Mouse (Mus musculus) MEL (cell line): Measurements from ENCODE around the gene Cenps. TPM values are rescaled to one million over a fixed set of nuclear protein-coding genes. Genes with fewer than 3 reads are reported as not detected.

ENCODE experiments used
- DNase-seq: peaks from one replicate; pipeline ENCODE4 v3.0.0; 2011; ENCODE audit warnings: low read depth, low spot score
- H3K27ac ChIP-seq: 2 replicates; pipeline ENCODE4 v1.5.1; 2012; ENCODE audit warnings: low read depth, mild to moderate bottlenecking, control low read depth, low read length, moderate library complexity; ENCODE audit not compliant: control insufficient read depth
- H3K27me3 ChIP-seq, 2 experiments: fragments of 150-350 bp in 1 of 2; sonication (generic) in 1 of 2; 2 replicates each; pipeline ENCODE4 v1.6.1; 2012; ENCODE audit warnings: low read length in 2 of 2, mild to moderate bottlenecking in 2 of 2, improper control_type of control experiment in 1 of 2, moderate library complexity in 1 of 2; ENCODE audit not compliant: insufficient read depth in 2 of 2, control insufficient read depth in 1 of 2
- H3K36me3 ChIP-seq, 2 experiments: 2 replicates each; pipeline ENCODE4 v1.6.1; 2012 to 2014; ENCODE audit warnings: low read length in 2 of 2, improper control_type of control experiment in 1 of 2, inconsistent platforms in 1 of 2, mild to moderate bottlenecking in 1 of 2; ENCODE audit not compliant: insufficient read depth in 2 of 2, control insufficient read depth in 1 of 2
- H3K4me1 ChIP-seq, 2 experiments: fragments of 150-350 bp in 1 of 2; sonication (generic) in 1 of 2; 2 replicates each; pipeline ENCODE4 v1.6.1; 2012; ENCODE audit warnings: low read length in 2 of 2, improper control_type of control experiment in 1 of 2, mild to moderate bottlenecking in 1 of 2; ENCODE audit not compliant: insufficient read depth in 2 of 2, control insufficient read depth in 1 of 2
- H3K4me3 ChIP-seq, 2 experiments: fragments of 150-350 bp in 1 of 2; sonication (generic) in 1 of 2; 2 replicates each; pipeline ENCODE4 v1.5.1; 2012; ENCODE audit warnings: low read depth in 2 of 2, low read length in 2 of 2, mild to moderate bottlenecking in 2 of 2, moderate library complexity in 2 of 2, control low read depth in 1 of 2, improper control_type of control experiment in 1 of 2; ENCODE audit not compliant: control insufficient read depth in 1 of 2, insufficient read depth in 1 of 2
- H3K79me2 ChIP-seq: 2 replicates; pipeline ENCODE4 v1.6.1; 2012; ENCODE audit warnings: mild to moderate bottlenecking, low read length, moderate library complexity; ENCODE audit not compliant: control insufficient read depth, poor library complexity, insufficient read depth
- H3K9ac ChIP-seq: 2 replicates; pipeline ENCODE4 v1.6.1; 2012; ENCODE audit warnings: low read depth, mild to moderate bottlenecking, control low read depth, low read length, moderate library complexity; ENCODE audit not compliant: control insufficient read depth, poor library complexity, severe bottlenecking
- H3K9me3 ChIP-seq: fragments of 150-350 bp; sonication (generic); replicated peaks from 2 replicates; pipeline ENCODE4 v1.6.1; 2012; ENCODE audit warnings: mild to moderate bottlenecking, low read length, improper control_type of control experiment, moderate library complexity; ENCODE audit not compliant: insufficient read depth
- CHD1 ChIP-seq: IDR thresholded peaks from 2 replicates; pipeline ENCODE4 v1.6.1; 2012; ENCODE audit warnings: low read depth, mild to moderate bottlenecking, inconsistent platforms, low read length, improper control_type of control experiment
- CHD2 ChIP-seq: IDR thresholded peaks from 2 replicates; pipeline ENCODE4 v1.6.1; 2011; ENCODE audit warnings: low read length, improper control_type of control experiment
- CTCF ChIP-seq, 3 experiments: IDR thresholded peaks in 2 of 3; conservative IDR thresholded peaks in 1 of 3; 2 replicates each; pipeline ENCODE4 v1.5.1; 2011 to 2012; ENCODE audit warnings: low read length in 3 of 3, low read depth in 2 of 3, mild to moderate bottlenecking in 2 of 3, improper control_type of control experiment in 1 of 3, inconsistent platforms in 1 of 3, mixed read lengths in 1 of 3, moderate library complexity in 1 of 3; ENCODE audit not compliant: control insufficient read depth in 1 of 3, insufficient read depth in 1 of 3, poor library complexity in 1 of 3, severe bottlenecking in 1 of 3
- EP300 ChIP-seq, 2 experiments: IDR thresholded peaks; 2 replicates each; pipeline ENCODE4 v1.6.1; 2011; ENCODE audit warnings: improper control_type of control experiment in 2 of 2, low read length in 2 of 2, low read depth in 1 of 2, mild to moderate bottlenecking in 1 of 2
- GATA1 ChIP-seq: IDR thresholded peaks from 2 replicates; pipeline ENCODE4 v1.6.1; 2011; ENCODE audit warnings: low read depth, low read length, improper control_type of control experiment
- JUND ChIP-seq: IDR thresholded peaks from 2 replicates; pipeline ENCODE4 v1.6.1; 2011; ENCODE audit warnings: low read depth, mild to moderate bottlenecking, improper control_type of control experiment, low read length
- KAT2A ChIP-seq: conservative IDR thresholded peaks from 2 replicates; pipeline ENCODE4 v1.6.1; 2012; ENCODE audit warnings: low read depth, low read length, improper control_type of control experiment, inconsistent platforms
- MAFK ChIP-seq: IDR thresholded peaks from 2 replicates; pipeline ENCODE4 v1.6.1; 2011; ENCODE audit warnings: low read depth, mild to moderate bottlenecking, low read length, improper control_type of control experiment, borderline replicate concordance
- MAX ChIP-seq: IDR thresholded peaks from 2 replicates; pipeline ENCODE4 v1.6.1; 2011; ENCODE audit warnings: low read length, improper control_type of control experiment
- MEF2A ChIP-seq: IDR thresholded peaks from 2 replicates; pipeline ENCODE4 v1.6.1; 2014; ENCODE audit warnings: low read depth, mild to moderate bottlenecking, inconsistent platforms, low read length, improper control_type of control experiment; ENCODE audit not compliant: poor library complexity, insufficient replicate concordance, severe bottlenecking; ENCODE audit errors: extremely low read depth
- MXI1 ChIP-seq: IDR thresholded peaks from 2 replicates; pipeline ENCODE4 v1.6.1; 2011; ENCODE audit warnings: mild to moderate bottlenecking, low read depth, low read length, improper control_type of control experiment
- NELFE ChIP-seq: IDR thresholded peaks from 2 replicates; pipeline ENCODE4 v1.6.1; 2011; ENCODE audit warnings: low read depth, low read length, improper control_type of control experiment
- POLR2A ChIP-seq, 2 experiments: IDR thresholded peaks; 2 replicates each; pipeline ENCODE4 v1.6.1; 2011 to 2012; ENCODE audit warnings: low read length in 2 of 2, mild to moderate bottlenecking in 2 of 2, control low read depth in 1 of 2, improper control_type of control experiment in 1 of 2, low read depth in 1 of 2, moderate library complexity in 1 of 2; ENCODE audit not compliant: control insufficient read depth in 1 of 2, insufficient read depth in 1 of 2, poor library complexity in 1 of 2
- POLR2AphosphoS2 ChIP-seq: IDR thresholded peaks from 2 replicates; pipeline ENCODE4 v1.6.1; 2011; ENCODE audit warnings: low read length, improper control_type of control experiment
- POLR2AphosphoS5 ChIP-seq: IDR thresholded peaks from 2 replicates; pipeline ENCODE4 v1.6.1; 2012; ENCODE audit warnings: low read depth, borderline replicate concordance, mild to moderate bottlenecking, inconsistent platforms, low read length, moderate library complexity, mixed read lengths
- RAD21 ChIP-seq: IDR thresholded peaks from 2 replicates; pipeline ENCODE4 v1.6.1; 2011; ENCODE audit warnings: mild to moderate bottlenecking, low read depth, low read length, improper control_type of control experiment
- TAL1 ChIP-seq: IDR thresholded peaks from 2 replicates; pipeline ENCODE4 v1.6.1; 2012; ENCODE audit warnings: mild to moderate bottlenecking, inconsistent platforms, low read length, moderate library complexity, mixed read lengths
- TBP ChIP-seq: IDR thresholded peaks from 2 replicates; pipeline ENCODE4 v1.8.0; 2011; ENCODE audit warnings: low read depth, low read length, improper control_type of control experiment
- TCF12 ChIP-seq: IDR thresholded peaks from 2 replicates; pipeline ENCODE4 v1.6.1; 2014; ENCODE audit warnings: low read depth, mild to moderate bottlenecking, inconsistent platforms, low read length, improper control_type of control experiment, moderate library complexity
- ZC3H11A ChIP-seq: IDR thresholded peaks from 2 replicates; pipeline ENCODE4 v1.6.1; 2012; ENCODE audit warnings: low read depth, mild to moderate bottlenecking, inconsistent platforms, low read length, improper control_type of control experiment
- ZKSCAN1 ChIP-seq: IDR thresholded peaks from 2 replicates; pipeline ENCODE4 v1.6.1; 2012; ENCODE audit warnings: low read depth, mild to moderate bottlenecking, inconsistent platforms, low read length, improper control_type of control experiment, moderate library complexity
- ZMIZ1 ChIP-seq: IDR thresholded peaks from 2 replicates; pipeline ENCODE4 v1.6.1; 2012; ENCODE audit warnings: low read depth, mild to moderate bottlenecking, inconsistent platforms, low read length, improper control_type of control experiment, moderate library complexity
- ZNF384 ChIP-seq: IDR thresholded peaks from 2 replicates; pipeline ENCODE4 v1.6.1; 2012; ENCODE audit warnings: low read depth, mild to moderate bottlenecking, inconsistent platforms, low read length, improper control_type of control experiment
- polyA plus RNA-seq, 2 experiments: library from polyadenylated mRNA; stranded (reverse) in 1 of 2; unstranded in 1 of 2; fragments of >175 nt in 1 of 2; fragments of >200 nt in 1 of 2; gene quantifications; 2 replicates each; pipeline versions ENCODE4 v1.2.1 to v1.2.4; 2012; ENCODE audit warnings: low replicate concordance in 2 of 2, low read depth in 1 of 2; ENCODE audit not compliant: insufficient read length in 2 of 2, insufficient read depth in 1 of 2, missing spikeins in 1 of 2
- total RNA-seq: library from RNA; depleted of rRNA; stranded (reverse); fragments of 300-350 nt; gene quantifications from 2 replicates; pipeline ENCODE4 v1.2.3, GENCODE M21; 2012

The Cenps gene
- total and polyA plus RNA-seq, 3 experiments, result 13.4 to 60.7 TPM; not detected in 1

DNA sequence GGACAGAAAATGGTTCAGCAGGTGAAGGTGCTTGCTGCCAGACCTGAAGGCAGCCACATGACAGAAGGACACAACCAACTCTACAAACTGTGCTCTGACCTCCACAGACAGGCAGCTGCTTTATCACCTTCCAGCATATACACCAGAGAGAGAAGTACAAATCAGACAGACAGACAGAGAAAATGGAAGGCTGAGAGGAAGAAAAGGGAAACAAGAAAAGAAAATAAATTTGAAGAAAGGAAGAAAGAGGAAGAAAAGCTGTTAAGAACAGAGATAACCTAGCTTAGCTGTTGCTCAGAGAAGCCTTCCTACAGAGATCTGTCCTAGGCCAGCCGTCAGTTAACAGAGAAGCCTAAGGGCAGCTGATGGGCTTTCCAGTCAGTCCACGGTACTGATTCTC is 21.8 kb upstream of the Cenps start (continued):
- TF ChIP-seq GATA1 (peak; percentile 68), MAX (no peak), ZNF384 (0 out of 2 replicates have a peak, but pooled peaks have one; percentile 13), ZMIZ1 (no peak)
- TF ChIP-seq, all 39 proteins: peak for 10

- no peak for DNase-seq
- Histone ChIP-seq H3K9ac (no peak overlapping the region), H3K9me3 (no peaks in the 10 kb centered on the region), H3K27me3 (no peaks in the 10 kb centered on the region), H3K36me3 (peaks cover 20 to 27% of the 10 kb centered on the region in 2 experiments), H3K4me1 (peaks cover 12 to 25% of the 10 kb centered on the region in 2 experiments), H3K4me3 (no peak overlapping the region), H3K79me2 (no peaks in the 10 kb centered on the region; the same call in 1 of the 2 replicates), H3K27ac (no peak overlapping the region)
- TF ChIP-seq POLR2AphosphoS5 (no peak), CHD2 (no peak), TBP (no peak), EP300 (IDR thresholded peaks at IDR 0.05; ENCODE audit: low read depth in 1 of 2, low read length in 2 of 2) (no peak), CTCF (IDR thresholded peaks at IDR 0.05 in 2 of 3, conservative IDR thresholded peaks at IDR 0.05 in 1 of 3; ENCODE audit: control insufficient read depth in 1 of 3, insufficient read depth in 1 of 3, low read depth in 2 of 3, low read length in 3 of 3, poor library complexity in 1 of 3, severe bottlenecking in 1 of 3) (no peak), MEF2A (no peak), JUND (no peak), MXI1 (no peak)
Observed at GRCm38 (mm10) chr4:149157415-149157973, 20.1 kb upstream of the Cenps start.

GRCm38 (mm10) chr4:149155711-149156110 is 18.3 kb upstream of the Cenps start:
- H3K36me3 ChIP-seq, result peaks cover 14 to 25% of the 10 kb centered on the region in 2 experiments
- no peak overlapping the region for H3K4me3 ChIP-seq
- DNase-seq, result no peak
- H3K9ac ChIP-seq, result no peak overlapping the region
- H3K27me3 ChIP-seq, result no peaks in the 10 kb centered on the region
- no peak for TF ChIP-seq TAL1
- no peak for TF ChIP-seq MAFK
- no peak for TF ChIP-seq TBP
- no peak for TF ChIP-seq RAD21
- no peak for TF ChIP-seq MXI1
- no peak for TF ChIP-seq ZNF384
- TF ChIP-seq ZC3H11A, result no peak
- TF ChIP-seq CHD1, result no peak
- TF ChIP-seq POLR2A (IDR thresholded peaks at IDR 0.05; ENCODE audit: control insufficient read depth in 1 of 2, insufficient read depth in 1 of 2, low read depth in 1 of 2, low read length in 2 of 2, poor library complexity in 1 of 2), result no peak
- TF ChIP-seq EP300 (IDR thresholded peaks at IDR 0.05; ENCODE audit: low read depth in 1 of 2, low read length in 2 of 2), result no peak
- TF ChIP-seq POLR2AphosphoS2, result no peak
- TF ChIP-seq KAT2A, result no peak
- no peak for TF ChIP-seq TCF12
- no peak for TF ChIP-seq ZKSCAN1
- TF ChIP-seq ZMIZ1, result no peak
- TF ChIP-seq NELFE, result no peak
- H3K9me3 ChIP-seq, result no peaks in the 10 kb centered on the region
- H3K4me1 ChIP-seq, result peaks cover 12 to 23% of the 10 kb centered on the region in 2 experiments
- H3K79me2 ChIP-seq, result no peaks in the 10 kb centered on the region
- H3K27ac ChIP-seq, result no peak overlapping the region
